Mouse (Mus musculus): ENCODE data around the gene Vmn1r63.
"Not testable (repeated sequence)": the region's sequence is repeated elsewhere in the genome, so short reads cannot be mapped to it uniquely, and the experiment has no call there.

The Vmn1r63 gene

DNA sequence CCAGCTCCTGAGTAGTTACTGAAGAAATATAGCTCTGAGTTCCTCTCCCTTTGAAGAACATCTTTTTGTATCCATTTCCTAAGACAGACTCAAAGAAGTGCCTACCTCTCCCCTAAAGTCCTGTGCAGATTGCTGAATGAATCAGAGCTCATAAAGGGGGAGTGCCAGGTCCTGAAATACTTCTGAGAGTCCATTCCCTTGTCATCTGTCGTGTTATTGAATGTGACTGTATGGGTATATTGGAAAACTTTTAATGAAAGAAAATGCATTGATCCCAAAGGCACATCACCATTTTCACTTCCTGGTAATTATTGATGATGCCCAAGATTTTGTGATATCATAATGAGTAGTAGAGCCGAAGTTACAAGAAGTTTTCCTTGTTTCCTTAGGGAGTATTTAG is at the start of gene Vmn1r63:
Vmn1r63 (minus strand) TSS at position 101 of the 400 bp plus-strand sequence.
- DNase-seq (ENCODE audit: low spot score): not testable (repeated sequence)

All from embryo, embryonic 10 days (tissue).